ENCODE assay signal across 9 mouse cellular contexts in genomic region chr1:170110516-170111332, GRCm38 (mm10). TPM values are rescaled to one million over a fixed set of nuclear protein-coding genes. Genes with fewer than 3 reads are reported as not detected.
A peak's percentile ranks its signal among the peaks of the same experiment; 100 is the strongest.
DNase-seq lines count a peak whose midpoint lies in the region; ATAC-seq and TF ChIP-seq lines count a peak whose summit lies in the region.
"Had no signal": no experiment of that assay in that cellular context is flagged by ENCODE, and none has a peak within 500 bp of the region (broad histone marks: within the 10 kb centered on the region; RNA-seq: fewer than 3 reads in every experiment).

Gene Ddr2 (minus strand): TSS chr1:170110762.

- H3K4me2 ChIP-seq in forebrain, embryonic 13.5 days = no peak within 1 kb of the TSS
- H3K4me2 ChIP-seq in hindbrain, postnatal 0 days (ENCODE audit: low read depth, low read length) = peak within 1 kb of the TSS; percentile 38

- no peaks in the 10 kb centered on the region for H3K27me3 ChIP-seq in forebrain, embryonic 10.5 days (ENCODE audit: poor library complexity, severe bottlenecking)
- no peaks in the 10 kb centered on the region for H3K27me3 ChIP-seq in forebrain, embryonic 13.5 days
- no peaks in the 10 kb centered on the region for H3K27me3 ChIP-seq in hindbrain, postnatal 0 days (ENCODE audit: insufficient read depth, low read length)
- no peaks in the 10 kb centered on the region for H3K27me3 ChIP-seq in small intestine, adult 2 months (ENCODE audit: control insufficient read depth, insufficient read depth, low read length)

- peak; percentile 24 for DNase-seq in forebrain, embryonic 10.5 days (ENCODE audit: extremely low spot score, low spot score)
- DNase-seq in cerebellum, postnatal 25 days = peak; percentile 30 to 55
- peak; percentile 70 for DNase-seq in gastrocnemius, postnatal 25 days
- DNase-seq in hindbrain, postnatal 0 days (ENCODE audit: low spot score) = peak; percentile 59
- DNase-seq in lung, adult 18-20 months = peak; percentile 46 to 55
- DNase-seq in spleen, postnatal 10 days (ENCODE audit: low spot score in 2 of 2) = no peak

- H3K9me3 ChIP-seq in forebrain, embryonic 10.5 days = no peaks in the 10 kb centered on the region
- H3K9me3 ChIP-seq in forebrain, embryonic 13.5 days (replicated peaks) = no peaks in the 10 kb centered on the region
- H3K9me3 ChIP-seq in hindbrain, postnatal 0 days (ENCODE audit: low read length) = no peaks in the 10 kb centered on the region

- peak within 1 kb of the TSS; percentile 41 for H3K4me3 ChIP-seq in forebrain, embryonic 10.5 days
- H3K4me3 ChIP-seq in forebrain, embryonic 13.5 days = no peak within 1 kb of the TSS
- peak within 1 kb of the TSS; percentile 21 for H3K4me3 ChIP-seq in hindbrain, postnatal 0 days (ENCODE audit: low read length)
- peak within 1 kb of the TSS; percentile 56 for H3K4me3 ChIP-seq in small intestine, adult 2 months (ENCODE audit: low read depth, low read length)

- peaks cover 11% of the 10 kb centered on the region for H3K4me1 ChIP-seq in forebrain, embryonic 10.5 days
- no peaks in the 10 kb centered on the region for H3K4me1 ChIP-seq in forebrain, embryonic 13.5 days
- H3K4me1 ChIP-seq in hindbrain, postnatal 0 days (ENCODE audit: insufficient read depth, low read length) = no peaks in the 10 kb centered on the region; the same call in 1 of the 2 replicates
- H3K4me1 ChIP-seq in small intestine, adult 2 months (ENCODE audit: control insufficient read depth, insufficient read depth, insufficient read length, low read length) = no peaks in the 10 kb centered on the region; the same call in 1 of the 2 replicates

- no peaks in the 10 kb centered on the region for H3K36me3 ChIP-seq in forebrain, embryonic 10.5 days (replicated peaks)
- H3K36me3 ChIP-seq in forebrain, embryonic 13.5 days (ENCODE audit: poor library complexity, severe bottlenecking) = no peaks in the 10 kb centered on the region
- no peaks in the 10 kb centered on the region for H3K36me3 ChIP-seq in hindbrain, postnatal 0 days (ENCODE audit: insufficient read depth, low read length)
- no peaks in the 10 kb centered on the region for H3K36me3 ChIP-seq in small intestine, adult 2 months (ENCODE audit: control insufficient read depth, insufficient read depth, low read length)

- 59% methylated on average over 17 of the region's 17 CpGs for WGBS in forebrain, embryonic 10.5 days
- 74% methylated on average over 17 of the region's 17 CpGs for WGBS in forebrain, embryonic 13.5 days
- 60% methylated on average over 17 of the region's 17 CpGs for WGBS in hindbrain, postnatal 0 days
- whole genome bisulfite sequencing in small intestine, adult 2 months = 59% methylated on average over 17 of the region's 17 CpGs

- TF ChIP-seq POLR2A in small intestine, adult 2 months (IDR thresholded peaks at IDR 0.05; ENCODE audit: low read depth, low read length) = no peak

- H3K9ac ChIP-seq in forebrain, embryonic 13.5 days = no peak within 1 kb of the TSS
- H3K9ac ChIP-seq in hindbrain, postnatal 0 days (replicated peaks; ENCODE audit: low read length) = no peak within 1 kb of the TSS

- no peak for ATAC-seq in forebrain, embryonic 13.5 days
- ATAC-seq in hindbrain, postnatal 0 days = no peak

- TF ChIP-seq CTCF in hindbrain, postnatal 0 days (IDR thresholded peaks at IDR 0.05; ENCODE audit: low read depth) = no peak
- TF ChIP-seq CTCF in small intestine, adult 2 months (IDR thresholded peaks at IDR 0.05; ENCODE audit: extremely low read depth, insufficient read length, insufficient replicate concordance, low read depth, low read length) = no peak

- H3K27ac ChIP-seq in forebrain, embryonic 10.5 days = peak within 1 kb of the TSS; percentile 79
- H3K27ac ChIP-seq in forebrain, embryonic 13.5 days = no peak within 1 kb of the TSS
- H3K27ac ChIP-seq in hindbrain, postnatal 0 days = peak within 1 kb of the TSS; percentile 41; the same call in 1 of the 2 replicates
- H3K27ac ChIP-seq in small intestine, adult 2 months (ENCODE audit: insufficient read depth, low read depth, low read length) = peak within 1 kb of the TSS; percentile 75

RNA-seq across cellular contexts. Expression of gene Ddr2, which starts in this region (rescaled TPM):
- polyA plus RNA-seq in forebrain, embryonic 10.5 days (2016; fragmentation: Nextera tagmentation; extraction: Ambion mirVana) = 28.7 and 30.7 TPM in 2 replicates
- polyA plus RNA-seq in forebrain, embryonic 13.5 days (2015; fragmentation: Nextera tagmentation; extraction: Ambion mirVana) = 5.3 and 5.9 TPM in 2 replicates
- 10 to 100 TPM; 18.3 to 30.9 TPM for total RNA-seq in gastrocnemius, postnatal 25 days (2021)
- total RNA-seq in hindbrain, postnatal 0 days (2014; rRNA removed) = 5.4 and 8.5 TPM in 2 replicates
- polyA plus RNA-seq in hindbrain, postnatal 0 days (2015; fragmentation: Nextera tagmentation; extraction: Ambion mirVana) = 9.6 and 9.9 TPM in 2 replicates
- polyA plus RNA-seq in small intestine, adult 2 months (2012; rRNA removed) = 4.0 and 4.4 TPM in 2 replicates
- total RNA-seq: hematopoietic stem cell, adult 5-6 weeks had no signal

Comparison
In these comparisons a context has a peak if more than half of its experiments do, and no peak if none do; other contexts are left out.
1. DNase-seq: peak in forebrain, embryonic 10.5 days (single experiment), cerebellum, postnatal 25 days (2 of 2), gastrocnemius, postnatal 25 days (single experiment), hindbrain, postnatal 0 days (single experiment) and lung, adult 18-20 months (2 of 2); none in spleen, postnatal 10 days (0 of 2).